Mouse (Mus musculus) olfactory bulb, adult 2 months (tissue): Measurements from ENCODE around the gene Cpsf2.

Source experiments
- CTCF ChIP-seq: fragments of 200-500 bp; IDR thresholded peaks from 2 replicates; pipeline ENCODE4 v1.5.1; 2012; ENCODE audit warnings: low read depth, mild to moderate bottlenecking, low read length, moderate library complexity; ENCODE audit not compliant: insufficient read depth
- POLR2A ChIP-seq: fragments of 200-500 bp; IDR thresholded peaks from 2 replicates; pipeline ENCODE4 v1.6.1; 2012; ENCODE audit warnings: mild to moderate bottlenecking, low read depth, low read length, moderate library complexity; ENCODE audit not compliant: insufficient read depth

- TF ChIP-seq CTCF (no peak), POLR2A (no peak)
Measured at GRCm38 (mm10) chr12:101977404-101977915, 1.7 kb downstream of the Cpsf2 start.
